Mouse (Mus musculus) megakaryocyte, embryonic 14.5 days (primary cell): ENCODE data around the gene Agap3.

Source experiments
- FLI1 ChIP-seq: IDR thresholded peaks from 2 replicates; pipeline ENCODE4 v1.6.1; 2012; ENCODE audit warnings: low read length, inconsistent platforms, mixed read lengths
- GATA1 ChIP-seq: IDR thresholded peaks from 3 replicates; pipeline ENCODE4 v1.6.1; 2012; ENCODE audit warnings: mixed read lengths, low read length, inconsistent platforms, borderline replicate concordance

DNA sequence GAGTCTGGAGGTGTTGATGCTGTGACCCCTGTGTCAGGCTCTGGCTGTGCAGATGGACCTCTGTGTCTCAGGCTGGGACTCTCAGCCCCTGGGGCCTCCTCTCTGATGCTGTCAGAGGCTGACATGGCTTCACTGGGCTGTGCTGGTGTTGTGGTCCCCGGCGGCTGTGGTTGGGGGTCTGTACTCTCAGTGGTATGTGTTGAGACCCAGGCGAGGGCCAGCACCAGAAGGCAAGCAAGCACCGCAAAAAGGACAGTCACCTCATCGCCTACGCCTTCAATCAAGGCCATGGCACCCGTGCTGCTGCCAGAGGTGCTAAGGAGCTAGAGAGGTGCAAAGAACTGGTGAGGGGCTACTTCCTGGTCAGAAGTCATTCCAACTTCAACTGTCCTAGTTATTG is 5.3 kb upstream of the Agap3 start:
- TF ChIP-seq FLI1 (no peak), GATA1 (no peak)
